Mouse (Mus musculus): Measurements from ENCODE around the gene Tyw3. TPM values are rescaled to one million over a fixed set of nuclear protein-coding genes. Genes with fewer than 3 reads are reported as not detected.

Tyw3 gene
- polyA plus RNA-seq, 1 experiment from 2014 or later, result 23.4 TPM

DNA sequence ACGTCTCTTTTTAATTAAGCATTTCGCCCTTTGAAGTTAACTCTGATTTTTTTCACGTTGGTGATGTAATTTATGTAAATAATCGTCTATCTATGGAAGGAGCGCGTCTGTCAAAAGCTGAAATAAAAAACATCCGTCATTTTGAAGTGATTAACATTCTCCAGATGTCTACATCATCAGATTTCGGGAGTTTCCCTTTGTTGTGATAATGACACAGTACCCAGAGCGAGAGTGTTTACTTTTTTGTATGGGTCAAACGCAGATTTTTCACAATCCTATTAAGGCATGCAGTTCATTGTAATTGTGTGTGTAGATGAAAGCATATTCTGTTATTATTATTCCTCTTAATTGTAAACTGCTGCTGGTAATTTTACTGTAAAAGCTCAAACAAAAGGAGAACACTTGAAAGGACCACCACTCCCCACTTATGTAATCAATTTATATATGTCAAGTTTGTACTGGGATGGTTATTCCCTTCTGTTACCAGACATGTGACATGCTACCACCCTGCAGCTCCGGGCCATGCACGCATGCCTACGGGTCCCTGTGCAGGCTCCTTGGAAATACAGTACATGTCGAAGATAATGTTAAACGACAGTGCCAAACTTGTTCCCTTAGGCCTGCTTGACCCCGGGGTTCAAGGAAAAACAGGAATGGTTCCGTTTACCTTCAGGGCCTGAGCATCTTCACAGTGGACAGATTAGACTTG is 46.4 kb downstream of the Tyw3 start:
- WGBS, result 28% methylated on average over 17 of the region's 17 CpGs

GRCm38 (mm10) chr3:154548868-154549301 is 48.0 kb downstream of the Tyw3 start:
- Histone ChIP-seq H3K4me3 (peak overlapping the region; percentile 8; the same call in 1 of the 2 replicates), H3K9me3 (no peaks in the 10 kb centered on the region), H3K4me1 (peaks cover 59% of the 10 kb centered on the region), H3K27me3 (replicated peaks; ENCODE audit: low read depth, poor library complexity, severe bottlenecking) (peaks cover 44% of the 10 kb centered on the region), H3K27ac (replicated peaks) (peak overlapping the region; percentile 59), H3K36me3 (replicated peaks) (no peaks in the 10 kb centered on the region)
- peak; percentile 81 for DNase-seq (ENCODE audit: low spot score)
- 6% methylated on average over 8 of the region's 8 CpGs for WGBS

More for the DNA sequence above, 46.4 kb downstream of the Tyw3 start:
- H3K27me3 ChIP-seq (replicated peaks; ENCODE audit: low read depth, poor library complexity, severe bottlenecking), result peaks cover 32% of the 10 kb centered on the region
- no peaks in the 10 kb centered on the region for H3K9me3 ChIP-seq
- no peak overlapping the region for H3K4me3 ChIP-seq
- H3K4me1 ChIP-seq, result peaks cover 59% of the 10 kb centered on the region
- H3K36me3 ChIP-seq (replicated peaks), result no peaks in the 10 kb centered on the region
- no peak for DNase-seq (ENCODE audit: low spot score)
- H3K27ac ChIP-seq (replicated peaks), result peak overlapping the region; percentile 66

DNA sequence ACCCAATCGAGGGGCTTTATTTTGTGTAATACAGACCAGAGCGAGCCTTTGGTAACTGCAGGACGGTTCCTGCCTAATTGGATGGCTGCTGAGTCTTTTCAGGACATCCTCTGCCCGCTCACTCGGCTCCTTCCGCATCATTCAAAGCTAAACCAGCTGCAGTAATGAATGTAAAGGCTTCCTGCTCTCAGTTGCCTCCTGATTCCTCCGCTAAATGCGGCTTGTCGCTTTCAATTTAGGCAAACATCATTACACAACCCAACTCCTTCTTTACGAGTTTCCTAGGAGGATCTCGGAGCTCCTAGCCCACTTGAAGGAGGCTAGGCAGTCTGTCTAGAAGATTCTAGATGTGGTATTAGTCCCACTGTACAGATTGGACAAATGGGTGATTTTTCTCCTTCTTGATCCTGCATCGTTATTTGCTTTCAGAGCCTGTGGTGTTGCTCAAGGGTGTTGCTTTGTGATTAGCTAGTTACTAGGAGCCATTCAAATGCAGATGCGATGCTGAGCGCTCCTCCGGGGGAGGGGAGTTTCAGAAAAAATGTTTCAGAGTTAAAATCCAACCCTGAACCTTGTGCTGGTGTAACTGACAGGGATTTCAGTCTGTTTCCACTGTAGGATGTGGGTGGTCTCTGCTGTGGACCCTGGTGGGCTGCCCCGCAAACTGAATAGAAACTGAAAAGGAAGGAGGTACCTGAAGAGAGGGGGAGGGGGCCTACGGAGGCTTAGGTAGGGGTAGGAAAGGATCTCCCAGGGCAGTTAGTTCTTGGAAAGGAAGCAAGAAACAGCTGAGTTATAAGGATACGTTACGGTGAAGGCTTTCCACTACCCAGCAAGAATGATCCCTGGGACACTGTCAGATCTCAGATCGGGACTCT is 49.1 kb downstream of the Tyw3 start:
- peak; percentile 74 for DNase-seq (ENCODE audit: low spot score)
- H3K27me3 ChIP-seq (replicated peaks; ENCODE audit: low read depth, poor library complexity, severe bottlenecking), result peaks cover 44% of the 10 kb centered on the region
- no peaks in the 10 kb centered on the region for H3K36me3 ChIP-seq (replicated peaks)
- peaks cover 59% of the 10 kb centered on the region for H3K4me1 ChIP-seq
- H3K27ac ChIP-seq (replicated peaks), result peak overlapping the region; percentile 75
- no peaks in the 10 kb centered on the region for H3K9me3 ChIP-seq
- peak overlapping the region; percentile 28 for H3K4me3 ChIP-seq
- 3% methylated on average over 20 of the region's 20 CpGs for WGBS

GRCm38 (mm10) chr3:154546234-154546633 is 50.7 kb downstream of the Tyw3 start:
- 46% methylated on average over 4 of the region's 4 CpGs for WGBS
- peaks cover 52% of the 10 kb centered on the region for H3K4me1 ChIP-seq
- DNase-seq (ENCODE audit: low spot score), result no peak
- no peak overlapping the region for H3K27ac ChIP-seq (replicated peaks)
- H3K27me3 ChIP-seq (replicated peaks; ENCODE audit: low read depth, poor library complexity, severe bottlenecking), result peaks cover 44% of the 10 kb centered on the region
- H3K9me3 ChIP-seq, result no peaks in the 10 kb centered on the region
- no peak overlapping the region for H3K4me3 ChIP-seq
- no peaks in the 10 kb centered on the region for H3K36me3 ChIP-seq (replicated peaks)

DNA sequence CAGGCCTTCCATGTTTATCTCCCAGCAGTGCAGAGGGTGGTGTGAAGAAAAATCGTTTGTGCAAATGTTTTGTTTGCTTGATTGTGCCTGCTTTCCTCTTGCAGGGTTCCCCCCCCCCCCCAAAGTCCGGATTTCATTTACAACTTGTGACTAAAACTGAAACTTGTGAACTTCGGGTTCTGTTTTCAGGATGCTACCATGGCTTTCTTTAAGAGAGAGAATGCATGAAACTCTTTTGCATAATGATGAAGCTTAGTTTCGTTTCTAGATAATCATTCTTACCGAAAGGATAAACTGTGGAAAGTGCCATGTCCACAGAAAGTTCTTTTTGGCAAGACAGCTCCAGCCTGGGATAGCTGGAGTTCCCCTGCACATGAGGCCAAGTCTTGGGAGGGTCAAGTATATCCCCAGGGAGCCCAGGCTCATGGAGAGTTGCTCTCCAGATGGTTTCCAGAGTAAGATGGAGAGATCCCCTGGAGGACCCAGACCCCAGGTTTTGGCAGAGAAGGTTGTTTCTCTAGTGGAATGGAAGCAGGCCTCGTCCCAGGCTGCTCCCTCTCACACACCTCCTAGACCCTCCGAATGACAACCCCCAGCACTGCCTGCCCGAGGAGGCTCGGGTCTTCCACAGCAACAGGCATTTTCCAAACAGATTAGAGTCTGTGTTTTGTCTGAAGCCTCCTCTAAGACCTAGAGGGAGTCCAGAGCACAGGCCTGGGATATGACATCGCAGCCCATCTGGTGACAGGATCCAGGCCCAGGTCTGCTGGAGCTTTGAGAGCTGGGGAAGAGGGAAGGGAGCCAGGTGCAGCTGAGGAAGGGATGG is 56.6 kb downstream of the Tyw3 start:
- peak; percentile 45 for DNase-seq (ENCODE audit: low spot score)
- Histone ChIP-seq H3K36me3 (replicated peaks) (no peaks in the 10 kb centered on the region), H3K27ac (replicated peaks) (no peak overlapping the region; the same call in 1 of the 2 replicates), H3K4me3 (no peak overlapping the region), H3K9me3 (no peaks in the 10 kb centered on the region), H3K4me1 (peaks cover 6% of the 10 kb centered on the region; the same call in 1 of the 2 replicates), H3K27me3 (replicated peaks; ENCODE audit: low read depth, poor library complexity, severe bottlenecking) (peaks cover 10% of the 10 kb centered on the region; the same call in 1 of the 2 replicates)
- 74% methylated on average over 10 of the region's 10 CpGs for WGBS

- H3K4me3 ChIP-seq, result no peak overlapping the region
- no peak for DNase-seq (ENCODE audit: low spot score)
- no peak overlapping the region for H3K27ac ChIP-seq (replicated peaks)
- no peaks in the 10 kb centered on the region for H3K36me3 ChIP-seq (replicated peaks)
- H3K27me3 ChIP-seq (replicated peaks; ENCODE audit: low read depth, poor library complexity, severe bottlenecking), result no peaks in the 10 kb centered on the region
- H3K9me3 ChIP-seq, result no peaks in the 10 kb centered on the region
- peaks cover 6% of the 10 kb centered on the region; the same call in 1 of the 2 replicates for H3K4me1 ChIP-seq
- 86% methylated on average over 5 of the region's 5 CpGs for WGBS
These were observed 60.8 kb downstream of the Tyw3 start for GRCm38 (mm10) chr3:154536134-154536533.

DNA sequence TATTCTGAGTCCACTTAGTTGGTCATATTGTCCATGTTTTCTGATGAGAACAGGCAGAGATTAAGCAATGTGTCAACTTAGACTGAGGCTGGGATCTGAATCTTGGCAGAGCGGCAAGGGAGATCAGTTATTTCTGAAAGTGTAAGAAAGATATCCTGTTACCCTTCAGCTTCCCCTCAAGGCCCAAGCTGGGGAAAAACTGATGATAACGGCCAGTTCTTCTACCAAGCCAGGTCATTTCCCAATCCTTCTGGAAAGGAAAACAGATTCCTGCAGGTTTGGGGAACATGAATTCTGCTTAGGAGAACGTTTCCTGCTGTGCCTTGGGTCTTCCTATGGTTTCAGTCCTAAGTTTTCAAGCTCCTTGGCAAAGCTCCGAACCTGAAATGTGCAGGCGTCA is 63.7 kb downstream of the Tyw3 start:
- WGBS, result 77% methylated on average over 5 of the region's 5 CpGs
- Histone ChIP-seq H3K9me3 (no peaks in the 10 kb centered on the region), H3K4me1 (peaks cover 14% of the 10 kb centered on the region), H3K4me3 (no peak overlapping the region), H3K27ac (replicated peaks) (no peak overlapping the region), H3K27me3 (replicated peaks; ENCODE audit: low read depth, poor library complexity, severe bottlenecking) (no peaks in the 10 kb centered on the region), H3K36me3 (replicated peaks) (no peaks in the 10 kb centered on the region)
- no peak for DNase-seq (ENCODE audit: low spot score)

GRCm38 (mm10) chr3:154528973-154529372 is 67.9 kb downstream of the Tyw3 start:
- Histone ChIP-seq H3K9me3 (no peaks in the 10 kb centered on the region), H3K27ac (replicated peaks) (peak overlapping the region; percentile 16; the same call in 1 of the 2 replicates), H3K36me3 (replicated peaks) (no peaks in the 10 kb centered on the region), H3K4me1 (peaks cover 14% of the 10 kb centered on the region), H3K27me3 (replicated peaks; ENCODE audit: low read depth, poor library complexity, severe bottlenecking) (0 out of 2 replicates have a peak, but pooled peaks cover 4% of the 10 kb centered on the region), H3K4me3 (no peak overlapping the region)
- WGBS, result 55% methylated on average over 5 of the region's 5 CpGs
- peak; percentile 28 for DNase-seq (ENCODE audit: low spot score)

DNA sequence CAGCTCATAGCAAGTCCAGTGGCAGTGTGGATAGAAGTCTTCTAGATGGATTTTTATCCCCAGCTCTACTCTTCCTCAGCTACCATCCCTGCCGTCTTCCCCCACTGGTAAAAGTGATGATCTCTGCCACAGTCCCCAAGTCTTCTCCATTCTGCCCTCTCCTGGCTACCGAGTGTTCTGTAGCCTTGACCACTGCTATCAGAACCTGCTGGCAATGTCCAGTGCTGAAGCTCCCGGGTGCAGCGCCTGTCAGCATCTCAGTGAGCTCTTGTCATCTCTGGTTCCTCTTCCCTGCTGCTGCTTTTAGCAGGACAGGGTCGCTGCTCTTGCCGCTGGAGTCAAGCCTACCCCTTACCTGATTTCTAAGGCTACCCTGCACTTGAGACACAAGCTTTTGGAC is 70.3 kb downstream of the Tyw3 start:
- Histone ChIP-seq H3K36me3 (replicated peaks) (no peaks in the 10 kb centered on the region), H3K4me1 (peaks cover 14% of the 10 kb centered on the region), H3K27ac (replicated peaks) (no peak overlapping the region), H3K27me3 (replicated peaks; ENCODE audit: low read depth, poor library complexity, severe bottlenecking) (0 out of 2 replicates have a peak, but pooled peaks cover 4% of the 10 kb centered on the region), H3K4me3 (no peak overlapping the region), H3K9me3 (no peaks in the 10 kb centered on the region)
- peak; percentile 37 for DNase-seq (ENCODE audit: low spot score)
- WGBS, result 33% methylated on average over 6 of the region's 6 CpGs

Other genes starting within 250 kb of the Tyw3 start
- 23.9 and 24.3 TPM in 2 replicates for gene Cryz, start 393 bp downstream of the Tyw3 start, polyA plus RNA-seq (2016; fragmentation: Nextera tagmentation; extraction: Ambion mirVana)
- gene Erich3, start 66.8 kb upstream of the Tyw3 start, polyA plus RNA-seq (2016; fragmentation: Nextera tagmentation; extraction: Ambion mirVana), result 0.19 and 0.36 TPM in 2 replicates